Mouse (Mus musculus): ENCODE measurements around the gene Pih1d1. TPM values are rescaled to one million over a fixed set of nuclear protein-coding genes. Genes with fewer than 3 reads are reported as not detected.

Pih1d1 gene
- total and polyA plus RNA-seq, 2 experiments from 2014 or later = 80.4 to 112 TPM

- DNase-seq = no peak
- ATAC-seq = no peak
- Histone ChIP-seq H3K27ac (ENCODE audit: low read depth, low read length) (no peak overlapping the region), H3K9me3 (ENCODE audit: low read length) (no peaks in the 10 kb centered on the region), H3K4me3 (ENCODE audit: low read depth, low read length) (no peak overlapping the region), H3K4me2 (ENCODE audit: low read depth) (no peak overlapping the region), H3K4me1 (ENCODE audit: insufficient read depth) (no peaks in the 10 kb centered on the region), H3K9ac (no peak overlapping the region), H3K27me3 (ENCODE audit: insufficient read depth, low read length) (no peaks in the 10 kb centered on the region), H3K36me3 (ENCODE audit: insufficient read depth) (peaks cover 1% of the 10 kb centered on the region; the same call in 1 of the 2 replicates)
- no peak for TF ChIP-seq CTCF (IDR thresholded peaks at IDR 0.05; ENCODE audit: low read depth)
- 77% methylated on average over 3 of the region's 3 CpGs for WGBS
Observed at GRCm38 (mm10) chr7:45112529-45112928, 41.6 kb upstream of the Pih1d1 start.

GRCm38 (mm10) chr7:45113476-45113875 lies 40.6 kb upstream of the Pih1d1 start:
- no peak overlapping the region for H3K4me3 ChIP-seq (ENCODE audit: low read depth, low read length)
- 89% methylated on average over 2 of the region's 2 CpGs for WGBS
- DNase-seq (no peak), ATAC-seq (no peak)
- H3K9me3 ChIP-seq (ENCODE audit: low read length) = no peaks in the 10 kb centered on the region
- TF ChIP-seq CTCF (IDR thresholded peaks at IDR 0.05; ENCODE audit: low read depth) = no peak
- H3K4me1 ChIP-seq (ENCODE audit: insufficient read depth) = no peaks in the 10 kb centered on the region
- no peak overlapping the region for H3K27ac ChIP-seq (ENCODE audit: low read depth, low read length)
- H3K36me3 ChIP-seq (ENCODE audit: insufficient read depth) = peaks cover 10% of the 10 kb centered on the region; the same call in 1 of the 2 replicates
- no peak overlapping the region for H3K9ac ChIP-seq
- H3K4me2 ChIP-seq (ENCODE audit: low read depth) = no peak overlapping the region
- no peaks in the 10 kb centered on the region for H3K27me3 ChIP-seq (ENCODE audit: insufficient read depth, low read length)

GRCm38 (mm10) chr7:45117566-45117965 lies 36.5 kb upstream of the Pih1d1 start:
- Histone ChIP-seq H3K4me1 (ENCODE audit: insufficient read depth) (no peaks in the 10 kb centered on the region), H3K9me3 (ENCODE audit: low read length) (no peaks in the 10 kb centered on the region), H3K4me2 (ENCODE audit: low read depth) (no peak overlapping the region), H3K27ac (ENCODE audit: low read depth, low read length) (no peak overlapping the region), H3K9ac (no peak overlapping the region), H3K4me3 (ENCODE audit: low read depth, low read length) (no peak overlapping the region), H3K36me3 (ENCODE audit: insufficient read depth) (peaks cover 47% of the 10 kb centered on the region), H3K27me3 (ENCODE audit: insufficient read depth, low read length) (no peaks in the 10 kb centered on the region)
- WGBS = 88% methylated on average over 8 of the region's 8 CpGs
- no peak for DNase-seq
- no peak for ATAC-seq
- TF ChIP-seq CTCF (IDR thresholded peaks at IDR 0.05; ENCODE audit: low read depth) = no peak

- ATAC-seq (no peak), DNase-seq (no peak)
- Histone ChIP-seq H3K4me1 (ENCODE audit: insufficient read depth) (peaks cover 6% of the 10 kb centered on the region), H3K4me3 (ENCODE audit: low read depth, low read length) (no peak overlapping the region), H3K9ac (no peak overlapping the region), H3K27ac (ENCODE audit: low read depth, low read length) (no peak overlapping the region), H3K9me3 (ENCODE audit: low read length) (no peaks in the 10 kb centered on the region), H3K27me3 (ENCODE audit: insufficient read depth, low read length) (no peaks in the 10 kb centered on the region), H3K4me2 (ENCODE audit: low read depth) (no peak overlapping the region), H3K36me3 (ENCODE audit: insufficient read depth) (peaks cover 50% of the 10 kb centered on the region)
- no peak for TF ChIP-seq CTCF (IDR thresholded peaks at IDR 0.05; ENCODE audit: low read depth)
- WGBS = 92% methylated on average over 6 of the region's 6 CpGs
Observed at GRCm38 (mm10) chr7:45118336-45118735, 35.8 kb upstream of the Pih1d1 start.

- 78% methylated on average over 5 of the region's 5 CpGs for WGBS
- DNase-seq (no peak), ATAC-seq (no peak)
- peaks cover 11% of the 10 kb centered on the region for H3K4me1 ChIP-seq (ENCODE audit: insufficient read depth)
- H3K4me3 ChIP-seq (ENCODE audit: low read depth, low read length) = no peak overlapping the region
- no peaks in the 10 kb centered on the region for H3K9me3 ChIP-seq (ENCODE audit: low read length)
- no peak overlapping the region for H3K4me2 ChIP-seq (ENCODE audit: low read depth)
- no peak overlapping the region for H3K9ac ChIP-seq
- H3K27me3 ChIP-seq (ENCODE audit: insufficient read depth, low read length) = no peaks in the 10 kb centered on the region
- TF ChIP-seq CTCF (IDR thresholded peaks at IDR 0.05; ENCODE audit: low read depth) = no peak
- peaks cover 53% of the 10 kb centered on the region for H3K36me3 ChIP-seq (ENCODE audit: insufficient read depth)
- H3K27ac ChIP-seq (ENCODE audit: low read depth, low read length) = no peak overlapping the region
Observed at GRCm38 (mm10) chr7:45119780-45120709, 34.1 kb upstream of the Pih1d1 start.

GRCm38 (mm10) chr7:45121404-45121803 lies 32.7 kb upstream of the Pih1d1 start:
- WGBS = 59% methylated on average over 8 of the region's 8 CpGs
- Histone ChIP-seq H3K27ac (ENCODE audit: low read depth, low read length) (no peak overlapping the region), H3K4me3 (ENCODE audit: low read depth, low read length) (no peak overlapping the region), H3K4me2 (ENCODE audit: low read depth) (no peak overlapping the region), H3K27me3 (ENCODE audit: insufficient read depth, low read length) (no peaks in the 10 kb centered on the region), H3K36me3 (ENCODE audit: insufficient read depth) (peaks cover 67% of the 10 kb centered on the region), H3K9ac (no peak overlapping the region), H3K9me3 (ENCODE audit: low read length) (no peaks in the 10 kb centered on the region), H3K4me1 (ENCODE audit: insufficient read depth) (peaks cover 11% of the 10 kb centered on the region)
- ATAC-seq = no peak
- no peak for DNase-seq
- no peak for TF ChIP-seq CTCF (IDR thresholded peaks at IDR 0.05; ENCODE audit: low read depth)

GRCm38 (mm10) chr7:45121966-45122365 lies 32.1 kb upstream of the Pih1d1 start:
- Histone ChIP-seq H3K27me3 (ENCODE audit: insufficient read depth, low read length) (no peaks in the 10 kb centered on the region), H3K4me2 (ENCODE audit: low read depth) (no peak overlapping the region), H3K9me3 (ENCODE audit: low read length) (no peaks in the 10 kb centered on the region), H3K9ac (no peak overlapping the region), H3K4me1 (ENCODE audit: insufficient read depth) (peaks cover 11% of the 10 kb centered on the region), H3K4me3 (ENCODE audit: low read depth, low read length) (no peak overlapping the region), H3K36me3 (ENCODE audit: insufficient read depth) (peaks cover 73% of the 10 kb centered on the region), H3K27ac (ENCODE audit: low read depth, low read length) (no peak overlapping the region)
- TF ChIP-seq CTCF (IDR thresholded peaks at IDR 0.05; ENCODE audit: low read depth) = no peak
- no peak for DNase-seq
- ATAC-seq = no peak
